Mouse (Mus musculus) myocyte (in vitro differentiated cells): ENCODE measurements at regions not wholly inside any gene's neighbourhood (a gene's known extent, or its start where the extent isn't known, plus 50 kb on each side); places are given as distances from the start of the nearest gene placed in this dataset.

ENCODE experiments used
- H3K27me3 ChIP-seq: one replicate; pipeline ENCODE4 v1.6.1; 2011; ENCODE audit not compliant: control insufficient read depth, insufficient read depth, insufficient read length
- H3K36me3 ChIP-seq: one replicate; pipeline ENCODE4 v1.6.1; 2011; ENCODE audit not compliant: control insufficient read depth, insufficient read depth
- H3K4me2 ChIP-seq: one replicate; pipeline ENCODE4 v1.6.1; 2011; ENCODE audit warnings: low read depth, control low read depth
- H3K4me3 ChIP-seq: one replicate; pipeline ENCODE4 v1.5.1; 2011; ENCODE audit warnings: mild to moderate bottlenecking, control low read depth, moderate library complexity
- H3K79me2 ChIP-seq: one replicate; pipeline ENCODE4 v1.6.1; 2011; ENCODE audit not compliant: control insufficient read depth, insufficient read depth
- H3ac ChIP-seq: one replicate; pipeline ENCODE4 v1.6.1; 2011; ENCODE audit not compliant: control insufficient read depth, insufficient read length
- CEBPB ChIP-seq: IDR thresholded peaks from 2 replicates; pipeline ENCODE4 v1.6.1; 2011; ENCODE audit warnings: mild to moderate bottlenecking, moderate library complexity; ENCODE audit not compliant: poor library complexity, insufficient read depth, severe bottlenecking
- E2F4 ChIP-seq: IDR thresholded peaks from one replicate; pipeline ENCODE4 v1.6.1; 2011; ENCODE audit warnings: mild to moderate bottlenecking, control low read depth, moderate library complexity; ENCODE audit not compliant: insufficient read depth
- MAX ChIP-seq: IDR thresholded peaks from one replicate; pipeline ENCODE4 v1.6.1; 2011; ENCODE audit warnings: low read depth, mild to moderate bottlenecking, control low read depth
- MYOD1 ChIP-seq, 3 experiments: IDR thresholded peaks; one replicate each; pipeline ENCODE4 v1.6.1; 2011; ENCODE audit warnings: control low read depth in 2 of 3, low read depth in 2 of 3, mild to moderate bottlenecking in 2 of 3, moderate library complexity in 1 of 3; ENCODE audit not compliant: insufficient read length in 2 of 3, control insufficient read depth in 1 of 3
- MYOG ChIP-seq, 3 experiments: IDR thresholded peaks; one replicate each; pipeline ENCODE4 v1.6.1; 2011; ENCODE audit warnings: control low read depth in 2 of 3, low read depth in 2 of 3, mild to moderate bottlenecking in 2 of 3; ENCODE audit not compliant: insufficient read length in 2 of 3, control insufficient read depth in 1 of 3, insufficient read depth in 1 of 3
- POLR2A ChIP-seq: IDR thresholded peaks from one replicate; pipeline ENCODE4 v1.6.1; 2011; ENCODE audit warnings: low read depth, mild to moderate bottlenecking, control low read depth, moderate library complexity; ENCODE audit not compliant: insufficient read length
- POLR2AphosphoS2 ChIP-seq: IDR thresholded peaks from one replicate; pipeline ENCODE4 v1.6.1; 2011; ENCODE audit warnings: low read depth, control low read depth; ENCODE audit not compliant: insufficient read length
- REST ChIP-seq: IDR thresholded peaks from one replicate; pipeline ENCODE4 v1.6.1; 2011; ENCODE audit warnings: mild to moderate bottlenecking, control low read depth, moderate library complexity; ENCODE audit not compliant: insufficient read depth, insufficient read length
- SRF ChIP-seq: IDR thresholded peaks from one replicate; pipeline ENCODE4 v1.6.1; 2011; ENCODE audit warnings: low read depth; ENCODE audit not compliant: control insufficient read depth, insufficient read length
- TCF12 ChIP-seq: IDR thresholded peaks from one replicate; pipeline ENCODE4 v1.6.1; 2011; ENCODE audit warnings: mild to moderate bottlenecking, control low read depth; ENCODE audit not compliant: poor library complexity, insufficient read depth, severe bottlenecking
- TCF3 ChIP-seq: IDR thresholded peaks from one replicate; pipeline ENCODE4 v1.6.1; 2011; ENCODE audit warnings: low read depth, control low read depth; ENCODE audit not compliant: insufficient read length
- USF1 ChIP-seq: IDR thresholded peaks from one replicate; pipeline ENCODE4 v1.6.1; 2011; ENCODE audit warnings: low read depth, mild to moderate bottlenecking, control low read depth, moderate library complexity

GRCm38 (mm10) chr5:77796960-77797359 lies 389.1 kb upstream of the Igfbp7 start:
- H3K4me2 ChIP-seq, result no peak overlapping the region
- no peaks in the 10 kb centered on the region for H3K36me3 ChIP-seq

DNA sequence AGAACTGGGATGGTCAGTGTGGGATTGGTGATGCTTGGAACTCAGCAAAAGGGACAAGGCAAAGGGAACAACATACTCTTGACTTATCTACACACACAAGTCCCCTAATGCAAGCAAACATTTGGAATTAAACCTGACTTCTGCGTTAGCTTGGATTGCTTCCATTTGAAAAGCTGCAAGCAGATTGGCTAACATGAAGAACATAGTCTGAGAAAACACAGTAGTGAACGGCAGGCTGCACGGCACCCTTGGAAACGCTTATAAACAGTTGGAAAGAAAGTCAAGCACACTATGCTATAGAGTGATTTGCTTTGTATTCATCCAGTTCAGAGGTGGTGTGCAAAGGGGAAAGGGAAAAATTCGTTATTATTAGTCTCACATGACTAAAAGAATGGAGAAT lies 387.9 kb upstream of the Igfbp7 start:
- Histone ChIP-seq H3K36me3 (no peaks in the 10 kb centered on the region), H3K79me2 (no peaks in the 10 kb centered on the region), H3K4me3 (no peak overlapping the region), H3K27me3 (no peaks in the 10 kb centered on the region), H3ac (no peak overlapping the region), H3K4me2 (no peak overlapping the region)
- TF ChIP-seq USF1 (no peak), MYOG (IDR thresholded peaks at IDR 0.05; ENCODE audit: control insufficient read depth in 1 of 3, insufficient read depth in 1 of 3, insufficient read length in 2 of 3, low read depth in 2 of 3) (no peak), POLR2AphosphoS2 (no peak), MYOD1 (IDR thresholded peaks at IDR 0.05; ENCODE audit: control insufficient read depth in 1 of 3, insufficient read length in 2 of 3, low read depth in 2 of 3) (no peak), REST (no peak), MAX (no peak), SRF (no peak), CEBPB (no peak), TCF3 (no peak), E2F4 (no peak), POLR2A (no peak)

More at GRCm38 (mm10) chr5:77796960-77797359, 389.1 kb upstream of the Igfbp7 start:
- no peaks in the 10 kb centered on the region for H3K27me3 ChIP-seq
- no peak overlapping the region for H3ac ChIP-seq
- H3K4me3 ChIP-seq, result no peak overlapping the region
- no peaks in the 10 kb centered on the region for H3K79me2 ChIP-seq
- TF ChIP-seq TCF3 (no peak), MAX (no peak), CEBPB (no peak), POLR2AphosphoS2 (no peak), REST (no peak), MYOD1 (IDR thresholded peaks at IDR 0.05; ENCODE audit: control insufficient read depth in 1 of 3, insufficient read length in 2 of 3, low read depth in 2 of 3) (no peak), E2F4 (no peak), SRF (no peak), USF1 (no peak), POLR2A (no peak), MYOG (IDR thresholded peaks at IDR 0.05; ENCODE audit: control insufficient read depth in 1 of 3, insufficient read depth in 1 of 3, insufficient read length in 2 of 3, low read depth in 2 of 3) (no peak), TCF12 (no peak)

DNA sequence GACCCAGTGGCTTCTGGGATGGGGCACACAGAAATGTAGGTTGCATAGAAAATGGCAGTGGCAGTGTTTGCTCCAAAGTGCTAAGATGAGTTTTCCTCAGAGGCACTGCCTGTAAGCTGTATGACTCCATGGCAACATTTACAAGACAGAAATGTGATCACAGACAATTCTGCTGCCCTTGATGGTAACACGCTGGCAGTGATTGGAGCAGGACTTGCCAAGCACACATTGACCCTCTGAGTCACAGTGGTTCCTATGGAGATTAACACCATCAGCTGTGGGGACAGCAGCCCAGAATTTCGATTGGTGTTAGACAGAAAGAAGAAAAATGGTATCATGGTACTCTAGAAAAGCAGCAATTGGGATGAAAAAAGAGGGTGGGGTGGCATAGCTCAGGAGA lies 376.1 kb upstream of the Igfbp7 start:
- Histone ChIP-seq H3K36me3 (no peaks in the 10 kb centered on the region), H3ac (no peak overlapping the region), H3K27me3 (no peaks in the 10 kb centered on the region), H3K4me2 (no peak overlapping the region), H3K79me2 (no peaks in the 10 kb centered on the region), H3K4me3 (no peak overlapping the region)
- no peak for TF ChIP-seq POLR2A
- no peak for TF ChIP-seq TCF12
- no peak for TF ChIP-seq USF1
- no peak for TF ChIP-seq MYOD1 (IDR thresholded peaks at IDR 0.05; ENCODE audit: control insufficient read depth in 1 of 3, insufficient read length in 2 of 3, low read depth in 2 of 3)
- no peak for TF ChIP-seq E2F4

GRCm38 (mm10) chr5:77762426-77763042 lies 354.7 kb upstream of the Igfbp7 start:
- Histone ChIP-seq H3K36me3 (no peaks in the 10 kb centered on the region), H3K79me2 (no peaks in the 10 kb centered on the region), H3K4me3 (no peak overlapping the region), H3K4me2 (no peak overlapping the region), H3ac (no peak overlapping the region), H3K27me3 (no peaks in the 10 kb centered on the region)
- TF ChIP-seq POLR2AphosphoS2 (no peak), TCF12 (no peak), MAX (no peak), MYOD1 (IDR thresholded peaks at IDR 0.05; ENCODE audit: control insufficient read depth in 1 of 3, insufficient read length in 2 of 3, low read depth in 2 of 3) (no peak), POLR2A (no peak), MYOG (IDR thresholded peaks at IDR 0.05; ENCODE audit: control insufficient read depth in 1 of 3, insufficient read depth in 1 of 3, insufficient read length in 2 of 3, low read depth in 2 of 3) (no peak), SRF (no peak), CEBPB (no peak), TCF3 (no peak), USF1 (no peak), E2F4 (no peak), REST (no peak)

GRCm38 (mm10) chr5:77762013-77762412 lies 354.2 kb upstream of the Igfbp7 start:
- Histone ChIP-seq H3ac (no peak overlapping the region), H3K79me2 (no peaks in the 10 kb centered on the region), H3K4me3 (no peak overlapping the region), H3K36me3 (no peaks in the 10 kb centered on the region), H3K4me2 (no peak overlapping the region), H3K27me3 (no peaks in the 10 kb centered on the region)
- TF ChIP-seq TCF12 (no peak), MYOD1 (IDR thresholded peaks at IDR 0.05; ENCODE audit: control insufficient read depth in 1 of 3, insufficient read length in 2 of 3, low read depth in 2 of 3) (no peak), SRF (no peak), MAX (no peak), TCF3 (no peak), E2F4 (no peak), USF1 (no peak), MYOG (IDR thresholded peaks at IDR 0.05; ENCODE audit: control insufficient read depth in 1 of 3, insufficient read depth in 1 of 3, insufficient read length in 2 of 3, low read depth in 2 of 3) (no peak), REST (no peak)
